Comparison of ENCODE assay signal across 28 mouse cellular contexts in genomic region chr1:68956766-68957533, GRCm38 (mm10).
DNase-seq lines count a peak whose midpoint lies in the region; ATAC-seq and TF ChIP-seq lines count a peak whose summit lies in the region.
"Had no signal": no experiment of that assay in that cellular context is flagged by ENCODE, and none has a peak within 500 bp of the region (broad histone marks: within the 10 kb centered on the region; RNA-seq: fewer than 3 reads in every experiment).

No protein-coding gene starts in this region.

- WGBS in embryonic facial prominence, embryonic 14.5 days: 42% methylated on average over 4 of the region's 4 CpGs
- 43% methylated on average over 4 of the region's 4 CpGs for WGBS in embryonic facial prominence, embryonic 10.5 days
- 19% methylated on average over 4 of the region's 4 CpGs for WGBS in heart, embryonic 14.5 days
- 20% methylated on average over 4 of the region's 4 CpGs for WGBS in lung, embryonic 14.5 days

- no peaks in the 10 kb centered on the region for H3K36me3 ChIP-seq in embryonic facial prominence, embryonic 14.5 days (ENCODE audit: control insufficient read depth, insufficient read depth, low read length)
- H3K36me3 ChIP-seq in embryonic facial prominence, embryonic 10.5 days (replicated peaks): no peaks in the 10 kb centered on the region
- no peaks in the 10 kb centered on the region for H3K36me3 ChIP-seq in heart, embryonic 14.5 days (ENCODE audit: control insufficient read depth, insufficient read depth, low read length)
- no peaks in the 10 kb centered on the region for H3K36me3 ChIP-seq in lung, embryonic 14.5 days (ENCODE audit: insufficient read depth)
- H3K36me3 ChIP-seq: limb, embryonic 10.5 days; limb, embryonic 15.5 days; liver, embryonic 13.5 days; midbrain, embryonic 10.5 days; midbrain, embryonic 15.5 days; neural tube, embryonic 15.5 days; stomach, embryonic 15.5 days had no signal

- H3K4me1 ChIP-seq in embryonic facial prominence, embryonic 14.5 days (ENCODE audit: control insufficient read depth, insufficient read depth, low read length): no peaks in the 10 kb centered on the region
- 0 out of 2 replicates have a peak, but pooled peaks cover 5% of the 10 kb centered on the region for H3K4me1 ChIP-seq in embryonic facial prominence, embryonic 10.5 days
- H3K4me1 ChIP-seq in heart, embryonic 14.5 days (ENCODE audit: control insufficient read depth in 2 of 2, insufficient read depth in 2 of 2, low read length in 2 of 2): peaks cover 2 to 13% of the 10 kb centered on the region in 2 experiments; a peak in 3 of 4 replicates
- H3K4me1 ChIP-seq in lung, embryonic 14.5 days (ENCODE audit: insufficient read depth): no peaks in the 10 kb centered on the region
- H3K4me1 ChIP-seq: limb, embryonic 10.5 days; limb, embryonic 15.5 days; liver, embryonic 13.5 days; midbrain, embryonic 15.5 days; neural tube, embryonic 15.5 days; stomach, embryonic 15.5 days had no signal

- H3K27ac ChIP-seq in embryonic facial prominence, embryonic 14.5 days (replicated peaks; ENCODE audit: low read depth, low read length): no peak overlapping the region
- no peak overlapping the region for H3K27ac ChIP-seq in embryonic facial prominence, embryonic 10.5 days (replicated peaks)
- peak overlapping the region; percentile 75 to 85; a peak in 3 of 4 replicates for H3K27ac ChIP-seq in heart, embryonic 14.5 days (replicated peaks in 1 of 2; ENCODE audit: control insufficient read depth in 1 of 2, insufficient read depth in 1 of 2, low read depth in 2 of 2, low read length in 2 of 2)
- H3K27ac ChIP-seq in lung, embryonic 14.5 days (ENCODE audit: low read depth): no peak overlapping the region; the same call in 1 of the 2 replicates
- H3K27ac ChIP-seq: forebrain, embryonic 13.5 days; limb, embryonic 10.5 days; limb, embryonic 15.5 days; liver, embryonic 13.5 days; midbrain, embryonic 10.5 days; midbrain, embryonic 15.5 days; neural tube, embryonic 15.5 days; stomach, embryonic 15.5 days had no signal

- DNase-seq in embryonic facial prominence, embryonic 14.5 days (ENCODE audit: low spot score): peak; percentile 9
- DNase-seq in embryonic facial prominence, embryonic 10.5 days (ENCODE audit: low spot score): no peak
- no peak for DNase-seq in heart, adult 8-10 months (ENCODE audit: low spot score)
- DNase-seq in lung, embryonic 14.5 days: peak; percentile 19
- no peak for DNase-seq in lung, postnatal 10 days
- DNase-seq in yolk sac, embryonic 10.5 days (ENCODE audit: low spot score): peak; percentile 5
- no peak for DNase-seq in layer of hippocampus, postnatal 36 days
- DNase-seq: adrenal gland, adult 2 months; cerebellum, adult 8-10 months; cerebellum, postnatal 25 days; gastrocnemius, postnatal 14 days; kidney, adult 11 months; kidney, postnatal 14 days; liver, embryonic 13.5 days; lung, adult 18-20 months; lung, postnatal 14 days; right cerebral cortex, postnatal 25 days had no signal

- H3K4me3 ChIP-seq in embryonic facial prominence, embryonic 14.5 days (ENCODE audit: low read depth, low read length): no peak overlapping the region
- H3K4me3 ChIP-seq in embryonic facial prominence, embryonic 10.5 days: no peak overlapping the region
- H3K4me3 ChIP-seq in heart, embryonic 14.5 days (ENCODE audit: control insufficient read depth in 1 of 2, insufficient read depth in 1 of 2, low read depth in 1 of 2, low read length in 2 of 2): no peak overlapping the region
- no peak overlapping the region for H3K4me3 ChIP-seq in lung, embryonic 14.5 days (ENCODE audit: low read depth, low read length)
- H3K4me3 ChIP-seq: forebrain, embryonic 13.5 days; limb, embryonic 10.5 days; limb, embryonic 15.5 days; liver, embryonic 13.5 days; midbrain, embryonic 10.5 days; midbrain, embryonic 15.5 days; neural tube, embryonic 15.5 days; stomach, embryonic 15.5 days had no signal

- no peak overlapping the region for H3K4me2 ChIP-seq in embryonic facial prominence, embryonic 14.5 days (ENCODE audit: low read depth, low read length)
- peak overlapping the region; percentile 46 for H3K4me2 ChIP-seq in heart, embryonic 14.5 days (ENCODE audit: low read length)
- no peak overlapping the region for H3K4me2 ChIP-seq in lung, embryonic 14.5 days
- H3K4me2 ChIP-seq: forebrain, embryonic 13.5 days; limb, embryonic 15.5 days; liver, embryonic 13.5 days; midbrain, embryonic 15.5 days; neural tube, embryonic 15.5 days; stomach, embryonic 15.5 days had no signal

- H3K9ac ChIP-seq in embryonic facial prominence, embryonic 14.5 days (ENCODE audit: low read depth, low read length): no peak overlapping the region
- 0 out of 2 replicates have a peak overlapping the region, but pooled peaks have one; percentile 4 for H3K9ac ChIP-seq in heart, embryonic 14.5 days (ENCODE audit: low read length)
- no peak overlapping the region for H3K9ac ChIP-seq in lung, embryonic 14.5 days
- H3K9ac ChIP-seq: forebrain, embryonic 13.5 days; limb, embryonic 15.5 days; liver, embryonic 13.5 days; midbrain, embryonic 15.5 days; neural tube, embryonic 15.5 days; stomach, embryonic 15.5 days had no signal

- no peaks in the 10 kb centered on the region for H3K9me3 ChIP-seq in embryonic facial prominence, embryonic 14.5 days (ENCODE audit: control insufficient read depth, low read length)
- no peaks in the 10 kb centered on the region for H3K9me3 ChIP-seq in embryonic facial prominence, embryonic 10.5 days
- no peaks in the 10 kb centered on the region for H3K9me3 ChIP-seq in heart, embryonic 14.5 days (ENCODE audit: control insufficient read depth, low read length)
- H3K9me3 ChIP-seq in lung, embryonic 14.5 days (ENCODE audit: low read depth, low read length): no peaks in the 10 kb centered on the region
- H3K9me3 ChIP-seq: forebrain, embryonic 13.5 days; limb, embryonic 10.5 days; limb, embryonic 15.5 days; liver, embryonic 13.5 days; midbrain, embryonic 10.5 days; midbrain, embryonic 15.5 days; neural tube, embryonic 15.5 days; stomach, embryonic 15.5 days had no signal

- no peak for TF ChIP-seq CTCF in lung, embryonic 14.5 days (IDR thresholded peaks at IDR 0.05; ENCODE audit: low read depth)

- no peaks in the 10 kb centered on the region for H3K27me3 ChIP-seq in embryonic facial prominence, embryonic 14.5 days (replicated peaks; ENCODE audit: control insufficient read depth, insufficient read depth, low read length)
- no peaks in the 10 kb centered on the region for H3K27me3 ChIP-seq in embryonic facial prominence, embryonic 10.5 days (replicated peaks; ENCODE audit: low read depth, poor library complexity, severe bottlenecking)
- no peaks in the 10 kb centered on the region for H3K27me3 ChIP-seq in heart, embryonic 14.5 days (ENCODE audit: control insufficient read depth, insufficient read depth, low read length)
- H3K27me3 ChIP-seq in lung, embryonic 14.5 days (ENCODE audit: insufficient read depth, low read length): no peaks in the 10 kb centered on the region
- H3K27me3 ChIP-seq: CH12.LX; forebrain, embryonic 13.5 days; limb, embryonic 15.5 days; liver, embryonic 13.5 days; midbrain, embryonic 15.5 days; neural tube, embryonic 15.5 days; stomach, embryonic 15.5 days had no signal

- no peak for ATAC-seq in embryonic facial prominence, embryonic 14.5 days (ENCODE audit: low read depth)
- no peak for ATAC-seq in heart, embryonic 14.5 days (ENCODE audit: insufficient number of reproducible peaks, insufficient read depth, low FRiP score, low read depth)
- no peak for ATAC-seq in lung, embryonic 14.5 days (ENCODE audit: insufficient read depth)
- ATAC-seq: activated CD4-positive, CD25-positive, alpha-beta regulatory T cell, adult 4 months; forebrain, embryonic 13.5 days; hindbrain, embryonic 16.5 days; midbrain, embryonic 15.5 days had no signal

Comparison
In these comparisons a context has a peak if more than half of its experiments do, and no peak if none do; other contexts are left out.
1. DNase-seq: peak in embryonic facial prominence, embryonic 14.5 days (single experiment), lung, embryonic 14.5 days (single experiment) and yolk sac, embryonic 10.5 days (single experiment); none in embryonic facial prominence, embryonic 10.5 days (single experiment), heart, adult 8-10 months (single experiment), lung, postnatal 10 days (single experiment) and layer of hippocampus, postnatal 36 days (0 of 2).
2. H3K27ac ChIP-seq: peak in heart, embryonic 14.5 days (2 of 2); none in embryonic facial prominence, embryonic 14.5 days (single experiment), embryonic facial prominence, embryonic 10.5 days (single experiment) and lung, embryonic 14.5 days (single experiment).